Mouse (Mus musculus) liver, adult (tissue): ENCODE data around the gene Lrrtm4.

Experiments used
- GATA4 ChIP-seq: IDR thresholded peaks from 2 replicates; pipeline ENCODE4 v1.6.1; 2014; ENCODE audit warnings: mild to moderate bottlenecking, low read length; ENCODE audit not compliant: insufficient replicate concordance

The Lrrtm4 gene

GRCm38 (mm10) chr6:80786282-80786681, 767.6 kb downstream of the Lrrtm4 start:
- TF ChIP-seq GATA4, result no peak

- no peak for TF ChIP-seq GATA4
These were observed 805.1 kb downstream of the Lrrtm4 start for GRCm38 (mm10) chr6:80823753-80824152.

GRCm38 (mm10) chr6:80839784-80840183, 821.1 kb downstream of the Lrrtm4 start:
- TF ChIP-seq GATA4, result no peak

- no peak for TF ChIP-seq GATA4
These were observed 826.6 kb downstream of the Lrrtm4 start for GRCm38 (mm10) chr6:80845294-80845693.

- no peak for TF ChIP-seq GATA4
These were observed 838.4 kb downstream of the Lrrtm4 start for GRCm38 (mm10) chr6:80856910-80857543.
